Mouse (Mus musculus) ES-Bruce4 (cell line): Measurements from ENCODE around the gene Olfr904. TPM values are rescaled to one million over a fixed set of nuclear protein-coding genes. Genes with fewer than 3 reads are reported as not detected.
"Not testable (repeated sequence)": the region's sequence is repeated elsewhere in the genome, so short reads cannot be mapped to it uniquely, and the experiment has no call there.

ENCODE experiments used
- H3K27ac ChIP-seq: 2 replicates; pipeline ENCODE4 v1.5.1; 2012; ENCODE audit warnings: low read length, inconsistent platforms; ENCODE audit not compliant: insufficient read depth
- H3K27me3 ChIP-seq: 2 replicates; pipeline ENCODE4 v1.6.1; 2012; ENCODE audit warnings: mild to moderate bottlenecking, low read length, inconsistent platforms; ENCODE audit not compliant: control insufficient read depth, poor library complexity, insufficient read depth, severe bottlenecking
- H3K36me3 ChIP-seq: 2 replicates; pipeline ENCODE4 v1.6.1; 2012; ENCODE audit warnings: inconsistent platforms, mild to moderate bottlenecking, low read length, moderate library complexity; ENCODE audit not compliant: control insufficient read depth, poor library complexity, insufficient read depth, severe bottlenecking
- H3K4me1 ChIP-seq: one replicate; pipeline ENCODE4 v1.8.1; 2011; ENCODE audit warnings: low read length; ENCODE audit not compliant: control insufficient read depth, insufficient read depth
- H3K4me3 ChIP-seq: 2 replicates; pipeline ENCODE4 v1.5.1; 2011; ENCODE audit warnings: low read depth, mild to moderate bottlenecking, low read length
- H3K9ac ChIP-seq: 2 replicates; pipeline ENCODE4 v1.6.1; 2012; ENCODE audit warnings: low read depth, mild to moderate bottlenecking, inconsistent platforms; ENCODE audit not compliant: poor library complexity, severe bottlenecking
- H3K9me3 ChIP-seq: replicated peaks from 2 replicates; pipeline ENCODE4 v1.6.1; 2012; ENCODE audit warnings: mild to moderate bottlenecking, low read length, inconsistent platforms; ENCODE audit not compliant: control insufficient read depth, poor library complexity, insufficient read depth, severe bottlenecking
- CTCF ChIP-seq: IDR thresholded peaks from one replicate; pipeline ENCODE4 v1.8.1; 2011; ENCODE audit warnings: low read depth, low read length
- EP300 ChIP-seq: IDR thresholded peaks from 2 replicates; pipeline ENCODE4 v1.6.1; 2011; ENCODE audit warnings: low read depth, low read length; ENCODE audit not compliant: insufficient read depth
- POLR2A ChIP-seq: IDR thresholded peaks from one replicate; pipeline ENCODE4 v1.8.1; 2011; ENCODE audit warnings: low read length; ENCODE audit not compliant: insufficient read depth
- polyA plus RNA-seq: library from polyadenylated mRNA; stranded (reverse); fragments of >200 nt; gene quantifications from 2 replicates; pipeline ENCODE4 v1.2.4, GENCODE M21; 2011; ENCODE audit warnings: low read depth; ENCODE audit not compliant: missing spikeins, insufficient read depth, insufficient read length

Gene Olfr904
- not detected in 2 replicates for polyA plus RNA-seq

DNA sequence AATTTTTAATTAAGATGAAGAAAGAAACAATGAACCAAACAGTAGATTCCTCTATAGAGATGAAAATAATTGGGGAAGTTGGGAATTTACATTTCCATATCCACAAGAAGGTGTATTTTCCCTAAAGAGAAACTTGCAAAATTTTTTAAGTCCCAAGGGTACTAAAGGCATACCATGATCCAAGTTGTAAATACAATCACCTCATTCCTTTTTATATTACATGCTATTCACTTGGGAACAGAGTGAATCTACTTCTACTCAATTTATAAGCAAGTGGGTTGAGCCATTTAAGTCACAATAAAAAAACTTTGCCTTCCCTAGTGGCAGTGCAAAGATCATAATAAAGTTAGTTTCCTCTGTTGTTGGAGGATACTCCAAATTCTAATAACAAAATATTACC lies at the start of gene Olfr904:
Gene Olfr904, plus strand, starts transcription at position 301 of the 400 bp plus-strand sequence.
- TF ChIP-seq POLR2A, result no peak
- TF ChIP-seq CTCF, result no peak
- no peak for TF ChIP-seq EP300
- H3K4me3 ChIP-seq, result no peak within 1 kb of the TSS
- no peaks in the 10 kb centered on the region for H3K9me3 ChIP-seq
- no peaks in the 10 kb centered on the region for H3K36me3 ChIP-seq
- H3K27me3 ChIP-seq, result no peaks in the 10 kb centered on the region
- no peak within 1 kb of the TSS for H3K9ac ChIP-seq
- no peaks in the 10 kb centered on the region for H3K4me1 ChIP-seq
- H3K27ac ChIP-seq, result no peak within 1 kb of the TSS

DNA sequence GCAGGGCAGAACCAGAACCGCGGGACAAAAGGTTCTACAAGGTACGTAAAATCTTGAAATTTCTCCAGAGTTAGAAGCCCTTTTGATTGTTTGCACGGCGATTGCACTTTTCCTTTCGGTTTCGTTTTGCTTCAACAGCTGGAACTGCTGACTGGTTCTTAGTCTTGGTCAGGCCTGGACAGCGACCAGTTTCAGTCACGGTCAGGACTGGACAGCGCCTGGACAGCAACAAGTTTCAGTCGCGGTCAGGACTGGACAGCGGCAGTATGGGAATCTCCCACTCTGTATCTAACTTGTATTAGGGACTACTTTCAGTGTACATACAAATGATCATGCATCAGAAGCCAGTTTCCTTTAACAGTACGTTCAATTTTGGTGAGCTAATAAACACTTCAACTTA lies 49.4 kb upstream of the Olfr904 start:
- not testable (repeated sequence) for H3K27ac ChIP-seq, H3K36me3 ChIP-seq, H3K4me1 ChIP-seq, H3K27me3 ChIP-seq, H3K9ac ChIP-seq, H3K4me3 ChIP-seq
- peaks cover 64% of the 10 kb centered on the region for H3K9me3 ChIP-seq

GRCm38 (mm10) chr9:38423801-38424200 lies 39.1 kb upstream of the Olfr904 start:
- H3K27ac ChIP-seq, result peak overlapping the region; percentile 19; the same call in 1 of the 2 replicates
- H3K27me3 ChIP-seq, result no peaks in the 10 kb centered on the region
- H3K4me1 ChIP-seq, result peaks cover 3% of the 10 kb centered on the region
- peaks cover 30% of the 10 kb centered on the region for H3K9me3 ChIP-seq
- H3K9ac ChIP-seq, result no peak overlapping the region
- no peak overlapping the region for H3K4me3 ChIP-seq
- TF ChIP-seq CTCF (no peak), EP300 (no peak), POLR2A (no peak)
- H3K36me3 ChIP-seq, result no peaks in the 10 kb centered on the region

DNA sequence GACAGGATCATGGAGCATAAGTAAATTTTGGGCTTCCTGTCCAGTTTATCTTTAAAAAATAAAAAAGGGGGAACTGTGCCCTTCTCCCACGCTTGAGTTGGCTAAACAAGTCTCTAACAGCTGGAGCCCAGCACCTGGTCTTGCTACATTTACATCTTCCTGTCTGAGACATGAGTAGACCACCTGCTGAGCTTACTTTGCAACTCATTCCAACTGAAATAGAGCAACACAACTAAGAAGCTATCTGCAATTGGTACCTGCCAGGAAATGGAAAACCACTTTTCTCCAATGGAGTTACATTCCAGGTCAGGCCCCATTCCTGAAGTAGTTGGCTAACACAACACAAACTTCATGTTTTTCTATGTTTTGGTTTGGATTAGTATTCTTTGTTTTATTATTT lies 35.9 kb upstream of the Olfr904 start:
- peaks cover 16% of the 10 kb centered on the region for H3K9me3 ChIP-seq
- no peaks in the 10 kb centered on the region for H3K4me1 ChIP-seq
- H3K9ac ChIP-seq, result no peak overlapping the region
- no peaks in the 10 kb centered on the region for H3K27me3 ChIP-seq
- H3K36me3 ChIP-seq, result no peaks in the 10 kb centered on the region
- H3K4me3 ChIP-seq, result no peak overlapping the region
- H3K27ac ChIP-seq, result peak overlapping the region; percentile 67
- no peak for TF ChIP-seq CTCF
- no peak for TF ChIP-seq POLR2A
- no peak for TF ChIP-seq EP300

- Histone ChIP-seq H3K4me3 (no peak within 1 kb of the TSS), H3K27ac (no peak within 1 kb of the TSS), H3K36me3 (no peaks in the 10 kb centered on the region), H3K9me3 (peaks cover 12% of the 10 kb centered on the region), H3K9ac (no peak within 1 kb of the TSS), H3K27me3 (no peaks in the 10 kb centered on the region), H3K4me1 (no peaks in the 10 kb centered on the region)
- TF ChIP-seq CTCF, result no peak
- no peak for TF ChIP-seq EP300
- no peak for TF ChIP-seq POLR2A
Measured at GRCm38 (mm10) chr9:38429155-38429554, 33.8 kb upstream of the Olfr904 start, which contains the start of gene Olfr901. Gene Olfr901, plus strand, starts transcription at chr9:38429455.

GRCm38 (mm10) chr9:38447352-38447751 lies 15.6 kb upstream of the Olfr904 start, which contains the start of gene Olfr902:
Gene Olfr902, plus strand, starts transcription at chr9:38447652.
- TF ChIP-seq POLR2A, result no peak
- no peak for TF ChIP-seq EP300
- TF ChIP-seq CTCF, result no peak
- H3K9me3 ChIP-seq, result no peaks in the 10 kb centered on the region
- no peaks in the 10 kb centered on the region for H3K27me3 ChIP-seq
- no peak within 1 kb of the TSS for H3K27ac ChIP-seq
- no peaks in the 10 kb centered on the region for H3K36me3 ChIP-seq
- no peak within 1 kb of the TSS for H3K4me3 ChIP-seq
- H3K4me1 ChIP-seq, result no peaks in the 10 kb centered on the region
- H3K9ac ChIP-seq, result no peak within 1 kb of the TSS
